Mouse (Mus musculus) thymus, adult 2 months (tissue): ENCODE results near the gene Ppp1cb.

ENCODE experiments used
- CTCF ChIP-seq: fragments of 200-500 bp; IDR thresholded peaks from 2 replicates; pipeline ENCODE4 v1.5.1; 2012; ENCODE audit warnings: mild to moderate bottlenecking, control low read depth, low read length, moderate library complexity, borderline replicate concordance; ENCODE audit not compliant: control insufficient read depth, poor library complexity, insufficient read depth; ENCODE audit errors: extremely low read depth
- POLR2A ChIP-seq: fragments of 200-500 bp; IDR thresholded peaks from 2 replicates; pipeline ENCODE4 v1.6.1; 2012; ENCODE audit warnings: mild to moderate bottlenecking, low read length, control low read depth, moderate library complexity; ENCODE audit not compliant: control insufficient read depth, poor library complexity, insufficient read depth; ENCODE audit errors: extremely low read depth

DNA sequence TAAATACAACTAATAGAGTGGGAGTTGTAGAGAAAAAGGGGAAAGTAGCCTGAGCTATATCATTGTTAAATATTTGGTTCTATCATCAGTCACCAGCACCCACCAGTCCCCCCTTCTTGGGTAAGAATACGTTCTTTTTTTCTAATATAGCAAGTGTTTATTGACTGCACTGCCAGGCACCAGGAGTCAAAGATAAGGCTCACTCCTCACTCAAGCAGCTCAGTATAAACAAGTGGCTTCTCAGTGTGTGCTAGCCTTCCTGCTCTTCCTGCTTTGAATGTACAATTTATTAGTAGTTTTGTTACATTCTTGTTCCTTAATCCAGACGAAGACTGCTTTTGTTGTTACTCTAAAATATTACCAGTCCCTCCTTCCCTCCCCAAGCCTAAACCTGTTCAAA lies 2.3 kb downstream of the Ppp1cb start:
- TF ChIP-seq POLR2A (no peak), CTCF (no peak)
